Mouse (Mus musculus): ENCODE measurements around the gene Taf11.

Taf11 gene

GRCm38 (mm10) chr17:27909622-27910500 lies at the start of gene Taf11:
Gene Taf11, minus strand, starts transcription at chr17:27909844.
- DNase-seq (ENCODE audit: low spot score) = no peak

- DNase-seq (ENCODE audit: low spot score) = no peak
Observed at GRCm38 (mm10) chr17:27957649-27958048, 48.0 kb upstream of the Taf11 start.

- DNase-seq (ENCODE audit: low spot score) = no peak
Observed at GRCm38 (mm10) chr17:27954629-27955402, 45.2 kb upstream of the Taf11 start.

- DNase-seq (ENCODE audit: low spot score) = no peak
Observed at GRCm38 (mm10) chr17:27953136-27953535, 43.5 kb upstream of the Taf11 start.

- no peak for DNase-seq (ENCODE audit: low spot score)
Observed at GRCm38 (mm10) chr17:27947155-27947554, 37.5 kb upstream of the Taf11 start.

- no peak for DNase-seq (ENCODE audit: low spot score)
Observed at GRCm38 (mm10) chr17:27946371-27946770, 36.7 kb upstream of the Taf11 start.

- peak; percentile 41 for DNase-seq (ENCODE audit: low spot score)
Observed at GRCm38 (mm10) chr17:27945546-27946216, 36.0 kb upstream of the Taf11 start.

GRCm38 (mm10) chr17:27942131-27942530 lies 32.5 kb upstream of the Taf11 start:
- no peak for DNase-seq (ENCODE audit: low spot score)

GRCm38 (mm10) chr17:27941698-27942097 lies 32.1 kb upstream of the Taf11 start:
- DNase-seq (ENCODE audit: low spot score) = no peak

- no peak for DNase-seq (ENCODE audit: low spot score)
Observed at GRCm38 (mm10) chr17:27941178-27941577, 31.5 kb upstream of the Taf11 start.

GRCm38 (mm10) chr17:27940352-27940751 lies 30.7 kb upstream of the Taf11 start:
- DNase-seq (ENCODE audit: low spot score) = no peak

GRCm38 (mm10) chr17:27939028-27939427 lies 29.4 kb upstream of the Taf11 start:
- DNase-seq (ENCODE audit: low spot score) = no peak

GRCm38 (mm10) chr17:27938121-27938754 lies 28.6 kb upstream of the Taf11 start:
- DNase-seq (ENCODE audit: low spot score) = no peak

- no peak for DNase-seq (ENCODE audit: low spot score)
Observed at GRCm38 (mm10) chr17:27937054-27937615, 27.5 kb upstream of the Taf11 start.

- no peak for DNase-seq (ENCODE audit: low spot score)
Observed at GRCm38 (mm10) chr17:27935091-27935490, 25.4 kb upstream of the Taf11 start.

- DNase-seq (ENCODE audit: low spot score) = no peak
Observed at GRCm38 (mm10) chr17:27934136-27934910, 24.7 kb upstream of the Taf11 start.

GRCm38 (mm10) chr17:27931826-27932225 lies 22.2 kb upstream of the Taf11 start:
- DNase-seq (ENCODE audit: low spot score) = no peak

GRCm38 (mm10) chr17:27930291-27930690 lies 20.6 kb upstream of the Taf11 start:
- no peak for DNase-seq (ENCODE audit: low spot score)

GRCm38 (mm10) chr17:27925504-27925903 lies 15.9 kb upstream of the Taf11 start:
- DNase-seq (ENCODE audit: low spot score) = no peak

- DNase-seq (ENCODE audit: low spot score) = no peak
Observed at GRCm38 (mm10) chr17:27925054-27925453, 15.4 kb upstream of the Taf11 start.

- no peak for DNase-seq (ENCODE audit: low spot score)
Observed at GRCm38 (mm10) chr17:27922174-27922712, 12.6 kb upstream of the Taf11 start.

Data from ovary, postnatal 14 days (tissue).